Mouse (Mus musculus): Measurements from ENCODE around the gene 1700061G19Rik.

DNA sequence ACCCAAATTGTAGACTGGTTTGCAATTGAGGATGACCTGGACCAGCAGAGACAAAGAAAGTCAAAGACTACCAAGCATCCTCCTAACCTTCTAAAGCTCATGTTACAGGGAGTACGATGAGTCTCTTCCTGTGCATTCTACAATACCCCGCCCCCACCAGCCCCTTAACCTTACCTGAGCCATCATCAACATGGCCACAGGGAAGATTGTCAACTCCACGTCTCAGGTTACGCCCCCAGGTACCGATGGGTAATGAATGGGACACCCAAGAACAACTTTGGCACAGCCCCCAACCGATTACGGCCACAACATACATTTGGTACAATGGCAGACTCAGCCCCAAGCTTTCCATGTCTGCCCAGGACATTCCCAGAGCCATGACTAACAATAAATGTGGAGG is 34.8 kb upstream of the 1700061G19Rik start:
- no peak for TF ChIP-seq POLR2A (IDR thresholded peaks at IDR 0.05; ENCODE audit: low read depth, low read length)
- no peak for TF ChIP-seq CTCF (IDR thresholded peaks at IDR 0.05; ENCODE audit: extremely low read depth, insufficient read length, insufficient replicate concordance, low read depth, low read length)
